Comparison of ENCODE assay signal across 8 mouse cellular contexts in genomic region chrX:138914041-138914776, GRCm38 (mm10). TPM values are rescaled to one million over a fixed set of nuclear protein-coding genes. Genes with fewer than 3 reads are reported as not detected.
DNase-seq lines count a peak whose midpoint lies in the region; ATAC-seq lines count a peak whose summit lies in the region.

Nrk (plus strand) TSS chrX:138914430.

- WGBS in intestine, embryonic 16.5 days: 18% methylated on average over 39 of the region's 55 CpGs
- 24% methylated on average over 55 of the region's 55 CpGs for WGBS in midbrain, embryonic 10.5 days

- peak within 1 kb of the TSS; percentile 55 for H3K9ac ChIP-seq in intestine, embryonic 16.5 days (ENCODE audit: low read depth, low read length)

- H3K36me3 ChIP-seq in intestine, embryonic 16.5 days (ENCODE audit: control insufficient read depth, insufficient read depth, low read length): no peaks in the 10 kb centered on the region
- no peaks in the 10 kb centered on the region for H3K36me3 ChIP-seq in midbrain, embryonic 10.5 days

- peak within 1 kb of the TSS; percentile 73 for H3K4me2 ChIP-seq in intestine, embryonic 16.5 days (ENCODE audit: low read depth, low read length)

- DNase-seq in ES-CJ7 (ENCODE audit: low read depth, low spot score): peak; percentile 15
- peak; percentile 7 for DNase-seq in adrenal gland, postnatal 36 days
- peak; percentile 47 for DNase-seq in gastrocnemius, postnatal 25 days
- peak; percentile 31 for DNase-seq in midbrain, embryonic 10.5 days (ENCODE audit: low spot score)
- DNase-seq in yolk sac, embryonic 10.5 days (ENCODE audit: low spot score): peak; percentile 86
- no peak for DNase-seq in right cerebral cortex, postnatal 4 days
- no peak for DNase-seq in T-cell, adult 2 months (ENCODE audit: low spot score)

- no peaks in the 10 kb centered on the region for H3K9me3 ChIP-seq in intestine, embryonic 16.5 days (ENCODE audit: control insufficient read depth, low read length)
- H3K9me3 ChIP-seq in midbrain, embryonic 10.5 days (replicated peaks): no peaks in the 10 kb centered on the region

- H3K4me1 ChIP-seq in intestine, embryonic 16.5 days (ENCODE audit: control insufficient read depth, insufficient read depth, low read length): no peaks in the 10 kb centered on the region
- 0 out of 2 replicates have a peak, but pooled peaks cover 3% of the 10 kb centered on the region for H3K4me1 ChIP-seq in midbrain, embryonic 10.5 days

- peak; percentile 90 for ATAC-seq in intestine, embryonic 16.5 days

- peaks cover 5% of the 10 kb centered on the region; the same call in 1 of the 2 replicates for H3K27me3 ChIP-seq in intestine, embryonic 16.5 days (replicated peaks; ENCODE audit: control insufficient read depth, insufficient read depth, low read length)
- peaks cover 57% of the 10 kb centered on the region for H3K27me3 ChIP-seq in midbrain, embryonic 10.5 days (ENCODE audit: low read depth, poor library complexity, severe bottlenecking)

- no peak within 1 kb of the TSS for H3K27ac ChIP-seq in intestine, embryonic 16.5 days (ENCODE audit: low read length)
- H3K27ac ChIP-seq in midbrain, embryonic 10.5 days (replicated peaks): no peak within 1 kb of the TSS

- peak within 1 kb of the TSS; percentile 48 for H3K4me3 ChIP-seq in intestine, embryonic 16.5 days (ENCODE audit: low read length)
- peak within 1 kb of the TSS; percentile 59 for H3K4me3 ChIP-seq in midbrain, embryonic 10.5 days

RNA-seq across cellular contexts. Expression of gene Nrk, which starts in this region (rescaled TPM):
- total RNA-seq in adrenal gland, postnatal 36 days (2021): under 1 TPM; 0.33 to 0.83 TPM
- 1 to 10 TPM; 3.4 to 3.7 TPM for total RNA-seq in gastrocnemius, postnatal 25 days (2021)
- 7.6 and 8.5 TPM in 2 replicates for polyA plus RNA-seq in intestine, embryonic 16.5 days (2015; fragmentation: Nextera tagmentation; extraction: Ambion mirVana)
- 0.78 and 1.3 TPM in 2 replicates for polyA plus RNA-seq in midbrain, embryonic 10.5 days (2016; fragmentation: Nextera tagmentation; extraction: Ambion mirVana)

Comparison
In these comparisons a context has a peak if more than half of its experiments do, and no peak if none do; other contexts are left out.
1. Peak in DNase-seq in adrenal gland, postnatal 36 days; RNA of the gene not detected or under 1 TPM.
2. DNase-seq: peak in ES-CJ7 (single experiment), gastrocnemius, postnatal 25 days (single experiment), midbrain, embryonic 10.5 days (single experiment) and yolk sac, embryonic 10.5 days (single experiment); none in right cerebral cortex, postnatal 4 days (single experiment) and T-cell, adult 2 months (single experiment).